Mouse (Mus musculus) bone marrow, adult 2 months (tissue): ENCODE results near the gene Bptf. TPM values are rescaled to one million over a fixed set of nuclear protein-coding genes. Genes with fewer than 3 reads are reported as not detected.

Source experiments
- H3K27ac ChIP-seq: fragments of 200-500 bp; 2 replicates; pipeline ENCODE4 v1.5.1; 2012; ENCODE audit warnings: low read depth, mild to moderate bottlenecking, control low read depth, inconsistent platforms, low read length; ENCODE audit not compliant: control insufficient read depth, poor library complexity, insufficient read depth
- H3K4me1 ChIP-seq: fragments of 200-500 bp; 2 replicates; pipeline ENCODE4 v1.6.1; 2011; ENCODE audit warnings: low read length; ENCODE audit not compliant: control insufficient read depth, insufficient read depth
- H3K4me3 ChIP-seq: fragments of 200-500 bp; replicated peaks from 2 replicates; pipeline ENCODE3; 2011; ENCODE audit warnings: mild to moderate bottlenecking, low read depth, low read length, control low read depth; ENCODE audit not compliant: control insufficient read depth
- CTCF ChIP-seq: fragments of 200-500 bp; IDR thresholded peaks from 2 replicates; pipeline ENCODE4 v1.5.1; 2011; ENCODE audit warnings: low read length, control low read depth; ENCODE audit not compliant: control insufficient read depth, insufficient read depth
- POLR2A ChIP-seq: fragments of 200-500 bp; IDR thresholded peaks from 2 replicates; pipeline ENCODE4 v1.6.1; 2011; ENCODE audit warnings: low read depth, mild to moderate bottlenecking, control low read depth, low read length, borderline replicate concordance; ENCODE audit not compliant: control insufficient read depth
- WGBS: fragments of 180-500 bp; shearing (Covaris S2); methylation state at CpG from one replicate; pipeline ENCODE4 v1.1.7; 2018; 5-methylcytosine and 5-hydroxymethylcytosine counted together
- polyA plus RNA-seq: library from polyadenylated mRNA; stranded (reverse); fragments of >200 nt; gene quantifications from 2 replicates; pipeline ENCODE4 v1.2.4, GENCODE M21; 2011; ENCODE audit warnings: low replicate concordance; ENCODE audit not compliant: missing spikeins, insufficient read depth, insufficient read length

Gene Bptf
- polyA plus RNA-seq, 1 experiment = 43.4 TPM

DNA sequence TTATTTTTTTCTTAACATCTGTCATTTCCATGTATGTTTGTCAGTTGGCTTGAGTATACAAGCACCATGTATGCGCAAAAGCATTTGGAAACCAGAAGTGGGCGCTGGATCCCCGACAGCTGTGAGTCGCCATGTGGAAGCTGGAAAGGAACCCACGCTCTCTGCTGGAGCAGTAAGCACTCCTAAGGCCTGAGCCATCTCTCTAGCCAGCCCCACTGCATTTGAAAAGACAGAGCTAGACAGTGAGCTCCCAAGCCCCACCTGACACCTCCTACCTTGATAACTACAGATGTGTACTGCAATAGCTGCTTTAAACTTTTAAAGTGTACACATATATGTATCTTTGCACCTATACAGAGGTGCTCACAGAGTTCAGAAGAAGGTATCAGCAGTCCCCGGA, 74.5 kb downstream of the Bptf start:
- no peak overlapping the region for H3K4me3 ChIP-seq
- 90% methylated on average over 6 of the region's 6 CpGs for WGBS
- TF ChIP-seq POLR2A = no peak
- TF ChIP-seq CTCF = no peak
- H3K27ac ChIP-seq = no peak overlapping the region
- no peaks in the 10 kb centered on the region for H3K4me1 ChIP-seq

DNA sequence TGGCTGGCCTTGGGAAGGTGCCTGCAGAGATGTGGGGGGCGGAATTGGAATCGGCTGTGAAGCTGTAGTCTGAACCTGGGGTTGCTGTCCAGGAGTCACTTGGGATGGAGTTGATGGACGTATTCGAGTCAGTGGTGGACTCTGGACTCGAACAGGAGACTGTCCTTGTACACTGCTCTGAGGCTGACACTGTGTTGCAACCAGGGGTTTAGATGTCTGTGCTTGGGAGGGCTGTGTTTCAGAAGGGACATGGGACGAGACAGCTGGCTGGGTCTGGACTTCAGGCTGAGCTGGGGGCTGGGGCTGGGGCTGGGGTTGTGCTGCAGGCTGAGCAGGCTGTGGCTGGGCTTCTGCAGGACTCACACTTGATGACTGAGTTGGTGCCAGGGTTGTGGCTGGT, 77.1 kb downstream of the Bptf start:
- no peaks in the 10 kb centered on the region for H3K4me1 ChIP-seq
- TF ChIP-seq POLR2A = no peak
- no peak for TF ChIP-seq CTCF
- H3K27ac ChIP-seq = no peak overlapping the region
- H3K4me3 ChIP-seq = no peak overlapping the region
- WGBS = 92% methylated on average over 6 of the region's 6 CpGs

DNA sequence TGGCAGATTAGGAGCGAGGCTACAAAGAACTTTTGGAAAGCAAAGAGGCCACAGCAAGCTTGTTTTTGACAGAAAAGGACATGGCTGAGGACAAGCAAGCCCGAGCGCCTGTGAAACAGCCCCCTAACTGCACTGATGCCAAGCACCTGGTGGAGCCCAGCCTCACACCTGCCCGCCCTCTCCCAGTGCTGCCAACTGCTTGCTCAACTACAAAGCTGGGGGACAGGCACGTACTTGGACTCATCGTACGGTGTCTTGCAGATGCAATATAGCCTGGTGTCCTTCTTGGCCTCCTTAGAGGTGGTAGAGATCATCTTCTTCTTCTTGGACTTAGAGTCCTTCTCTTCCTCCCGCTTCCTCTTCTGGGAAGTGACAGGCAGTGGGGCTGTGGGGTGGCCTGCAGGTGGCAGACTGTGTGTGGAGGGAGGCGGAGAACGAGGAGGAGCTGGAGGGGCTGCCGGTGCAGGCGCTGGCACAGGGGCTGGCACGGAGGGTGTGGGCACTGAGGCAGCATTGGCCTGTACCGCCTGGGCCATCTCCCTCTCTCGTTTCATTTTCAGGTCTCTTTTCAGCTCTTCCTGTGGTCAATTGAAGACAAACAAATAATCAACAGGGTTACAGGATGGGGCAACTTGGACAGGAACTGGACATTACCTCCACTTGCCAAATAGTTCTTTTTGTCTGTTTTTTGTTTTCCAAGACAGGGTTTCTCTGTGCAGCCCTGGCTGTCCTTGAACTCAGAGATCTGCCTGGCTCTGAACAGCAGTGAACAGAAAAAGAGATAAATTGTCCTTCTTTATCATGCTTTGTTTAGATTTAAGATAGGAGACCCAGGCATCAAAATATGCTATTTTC, 84.9 kb downstream of the Bptf start:
- 86% methylated on average over 15 of the region's 15 CpGs for WGBS
- no peak overlapping the region for H3K27ac ChIP-seq
- TF ChIP-seq CTCF = no peak
- no peak for TF ChIP-seq POLR2A
- no peaks in the 10 kb centered on the region for H3K4me1 ChIP-seq
- no peak overlapping the region for H3K4me3 ChIP-seq

DNA sequence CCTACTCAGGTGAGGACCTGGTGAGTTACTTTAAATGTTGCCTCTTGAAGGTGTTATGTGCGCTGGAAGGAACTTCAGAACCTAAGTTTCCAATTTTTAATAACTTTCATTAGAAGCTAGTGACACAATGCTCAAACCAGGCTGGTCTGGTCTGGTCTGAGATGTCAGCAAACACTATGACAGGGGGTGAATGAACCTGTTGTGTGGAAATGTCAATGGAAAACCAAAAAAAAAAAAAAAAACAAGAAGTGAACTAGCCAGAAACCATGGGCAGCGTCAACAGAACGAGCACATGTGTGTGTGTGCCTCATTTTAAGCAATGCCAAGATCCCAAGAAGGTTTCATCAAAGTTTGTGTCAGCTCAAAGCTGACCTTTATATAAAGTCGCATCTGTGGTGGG, 86.4 kb downstream of the Bptf start:
- no peak overlapping the region for H3K27ac ChIP-seq
- 84% methylated on average over 4 of the region's 4 CpGs for WGBS
- H3K4me3 ChIP-seq = no peak overlapping the region
- TF ChIP-seq POLR2A (no peak), CTCF (no peak)
- H3K4me1 ChIP-seq = no peaks in the 10 kb centered on the region

DNA sequence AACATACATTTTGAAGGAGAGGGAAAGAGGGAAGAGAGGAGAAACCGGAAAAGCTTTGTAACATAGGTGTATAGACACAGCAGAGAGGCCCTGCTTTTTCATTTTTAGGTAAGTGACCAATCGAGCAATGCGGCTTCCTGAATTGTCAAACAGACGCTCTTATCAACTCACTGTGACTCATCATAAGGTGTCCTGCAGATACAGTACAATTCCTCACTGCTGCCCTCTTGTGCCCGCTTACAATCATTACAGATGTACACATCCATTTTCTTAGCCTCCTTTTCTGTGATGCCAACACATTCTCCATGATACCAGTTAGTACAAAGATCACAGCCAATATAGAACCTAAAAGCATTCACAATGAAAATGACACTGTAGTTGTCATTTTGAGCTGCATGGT, 87.6 kb downstream of the Bptf start:
- Histone ChIP-seq H3K4me1 (no peaks in the 10 kb centered on the region), H3K27ac (no peak overlapping the region), H3K4me3 (no peak overlapping the region)
- TF ChIP-seq POLR2A (no peak), CTCF (peak; percentile 33; the same call in 1 of the 2 replicates)
- WGBS = 15% methylated on average over 5 of the region's 5 CpGs

DNA sequence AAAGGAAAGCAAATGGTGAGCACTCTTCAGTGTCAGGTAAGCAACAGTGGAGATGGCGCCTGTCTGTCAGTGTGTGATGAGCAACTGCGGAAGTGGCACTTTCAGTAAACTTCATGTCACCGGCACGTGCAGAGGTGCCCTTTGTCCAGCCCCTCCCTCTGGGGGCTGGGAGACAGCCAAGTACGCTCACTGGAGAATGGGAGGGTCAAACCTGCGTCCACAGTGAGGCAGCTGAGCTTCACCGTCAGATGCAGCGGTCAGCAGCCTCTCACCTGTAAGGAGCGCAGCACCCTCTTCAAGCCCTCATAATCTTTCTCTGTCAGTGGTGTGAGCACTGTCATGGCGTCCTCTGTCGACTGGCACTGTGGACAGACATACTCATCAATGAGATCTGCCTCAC, 88.6 kb downstream of the Bptf start:
- H3K27ac ChIP-seq = no peak overlapping the region
- TF ChIP-seq CTCF = no peak
- TF ChIP-seq POLR2A = no peak
- WGBS = 92% methylated on average over 11 of the region's 11 CpGs
- no peak overlapping the region for H3K4me3 ChIP-seq
- H3K4me1 ChIP-seq = no peaks in the 10 kb centered on the region

DNA sequence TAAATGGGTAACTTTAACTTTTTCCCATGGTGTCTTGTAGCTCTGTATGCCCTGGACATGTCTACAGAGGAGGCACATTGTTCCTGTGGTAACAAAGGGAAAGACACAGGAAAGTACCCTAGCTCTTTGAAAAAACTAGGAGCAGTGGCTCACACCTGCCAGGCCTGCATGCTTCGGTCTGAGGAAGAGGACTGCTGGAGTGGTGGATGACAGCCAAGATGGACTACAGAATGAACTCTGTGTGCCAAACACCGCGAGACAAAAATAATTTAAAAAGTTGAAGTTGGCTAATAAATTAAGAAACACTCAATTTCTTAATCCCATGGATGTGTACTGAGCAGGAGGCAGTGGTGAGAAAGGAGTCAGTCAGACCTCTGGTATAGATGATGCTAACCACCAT, 90.5 kb downstream of the Bptf start:
- no peak for TF ChIP-seq POLR2A
- TF ChIP-seq CTCF = no peak
- H3K27ac ChIP-seq = no peak overlapping the region
- no peak overlapping the region for H3K4me3 ChIP-seq
- no peaks in the 10 kb centered on the region for H3K4me1 ChIP-seq
- 84% methylated on average over 3 of the region's 3 CpGs for WGBS

DNA sequence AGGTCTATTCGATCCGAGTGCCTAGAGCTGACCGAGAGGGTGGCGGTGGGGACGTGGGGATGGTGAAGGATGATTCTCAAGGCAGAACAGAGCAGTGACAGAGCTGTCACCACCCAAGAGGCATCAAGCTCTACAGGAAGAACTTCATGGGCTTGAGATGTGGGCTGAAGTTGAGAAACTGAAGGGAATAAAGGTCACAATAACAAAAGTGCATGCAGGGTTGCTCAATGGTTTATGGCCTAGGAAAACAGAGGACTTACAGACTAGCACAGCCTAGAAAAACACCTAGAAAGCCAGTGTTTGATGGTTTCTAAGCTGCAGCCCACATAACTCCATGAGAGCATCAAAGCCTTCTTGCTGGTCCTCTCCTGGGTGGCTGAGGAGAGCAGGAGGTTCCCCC, 92.5 kb downstream of the Bptf start:
- Histone ChIP-seq H3K4me1 (no peaks in the 10 kb centered on the region), H3K27ac (no peak overlapping the region), H3K4me3 (no peak overlapping the region)
- 96% methylated on average over 5 of the region's 5 CpGs for WGBS
- TF ChIP-seq POLR2A (no peak), CTCF (no peak)

DNA sequence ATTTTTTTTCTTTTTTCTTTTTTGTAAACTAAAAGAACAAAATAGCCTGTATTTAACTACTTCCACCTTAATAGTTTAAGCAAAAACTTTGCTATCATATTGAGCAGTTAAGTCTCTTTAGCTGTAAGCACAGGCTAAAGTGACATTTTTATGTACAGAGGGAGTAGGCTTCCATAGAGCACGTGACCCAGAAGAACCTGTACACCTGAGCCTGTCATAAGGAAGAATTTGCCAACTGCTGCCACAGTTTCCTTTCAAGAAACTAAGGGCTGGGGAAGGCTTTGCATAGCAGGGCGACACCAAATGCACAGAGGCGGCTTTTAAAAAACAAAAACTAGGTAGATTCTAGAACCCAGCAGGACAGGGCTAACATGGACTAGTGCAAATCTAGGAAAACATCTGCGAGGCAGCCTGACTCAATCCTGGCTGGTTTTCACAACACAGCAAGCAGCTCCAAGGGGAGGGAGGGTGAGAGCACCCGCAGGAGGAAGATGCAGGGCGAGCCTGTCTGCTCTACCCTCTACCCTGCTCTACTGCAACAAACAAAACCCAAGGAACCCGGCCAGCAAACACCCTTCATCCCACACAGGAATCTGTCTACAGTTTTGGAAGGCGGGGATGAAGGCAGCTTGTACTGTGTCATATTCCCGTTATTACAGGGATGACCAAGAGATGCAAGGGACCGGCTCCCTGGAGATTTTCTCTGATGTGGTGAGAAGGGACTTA, 97.7 kb downstream of the Bptf start:
- no peak overlapping the region for H3K27ac ChIP-seq
- no peak for TF ChIP-seq CTCF
- no peak for TF ChIP-seq POLR2A
- WGBS = 87% methylated on average over 10 of the region's 10 CpGs
- H3K4me1 ChIP-seq = no peaks in the 10 kb centered on the region
- no peak overlapping the region for H3K4me3 ChIP-seq
